Mouse (Mus musculus) hindlimb bud, embryonic 11.5 days (tissue): ENCODE data around the gene Cd4.

ENCODE experiments used
- DNase-seq: peaks from one replicate; pipeline ENCODE4 v3.0.0-alpha.2; 2012; ENCODE audit warnings: low read depth, low spot score; ENCODE audit errors: extremely low spot score

The Cd4 gene

DNA sequence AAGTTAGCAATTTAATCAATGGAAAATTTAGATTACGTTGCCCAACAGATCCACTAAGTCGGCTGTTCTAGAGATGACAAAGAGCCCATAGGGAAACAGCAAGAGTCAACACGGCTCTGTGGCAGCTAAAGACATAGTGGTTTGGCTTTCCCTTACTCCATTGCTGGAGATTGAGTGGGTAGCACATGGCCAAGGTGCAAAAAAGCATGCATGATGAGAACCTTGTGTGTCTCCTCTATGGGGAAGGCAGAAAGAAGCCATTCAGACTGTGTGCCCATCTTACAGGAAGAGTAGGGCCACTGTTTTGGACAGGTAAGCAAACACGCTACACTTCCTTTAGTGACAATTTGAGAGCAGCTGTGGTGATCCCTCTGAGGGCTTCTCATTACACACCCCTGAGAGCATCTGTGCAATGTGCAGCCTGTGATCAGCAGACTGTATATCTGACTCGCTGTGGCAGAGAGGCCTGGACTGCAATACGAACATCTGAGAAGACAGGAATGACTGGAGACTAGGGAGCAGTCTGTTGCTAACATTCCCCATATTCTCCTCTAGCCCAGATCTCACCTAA lies 619 bp upstream of the Cd4 start:
- no peak for DNase-seq

- DNase-seq = no peak
Measured at GRCm38 (mm10) chr6:124885956-124886381, 2.1 kb downstream of the Cd4 start.

DNA sequence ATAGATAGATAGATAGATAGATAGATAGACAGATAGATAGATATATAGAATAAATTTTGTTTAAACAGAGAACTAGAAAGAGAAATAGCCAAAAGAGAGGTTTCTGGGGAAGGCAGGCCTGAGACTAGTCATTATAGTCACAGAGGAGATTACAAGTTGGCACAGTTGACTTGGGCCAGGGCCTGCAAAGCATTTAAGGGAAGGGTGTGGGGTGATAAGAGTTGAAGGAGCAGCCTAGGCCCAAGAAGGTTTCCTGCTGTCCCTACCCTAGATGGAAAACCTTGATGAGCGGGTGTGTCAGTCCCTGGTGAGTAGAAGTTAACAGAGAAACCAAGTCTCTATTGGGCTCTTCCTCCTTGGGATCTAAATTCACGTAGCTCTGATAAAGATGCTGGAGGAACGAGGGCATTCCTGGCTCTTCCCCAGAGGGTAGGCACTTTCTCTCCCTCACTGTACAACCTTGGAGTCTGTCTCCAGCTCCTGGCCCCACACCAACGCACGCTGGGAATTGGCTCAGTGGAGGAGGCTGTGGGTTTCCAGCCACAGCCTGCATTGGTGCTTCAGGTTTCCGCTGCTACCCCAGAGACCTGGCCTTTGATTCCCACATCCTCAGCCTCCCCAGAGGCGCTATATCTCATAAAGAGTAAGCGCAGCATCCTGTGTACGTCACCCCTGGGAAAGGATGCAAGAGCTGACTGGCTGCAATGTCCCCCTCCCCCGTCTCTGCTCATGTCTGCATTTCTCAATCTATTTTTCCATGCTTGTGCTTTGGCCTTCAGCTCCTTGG lies 3.1 kb downstream of the Cd4 start:
- no peak for DNase-seq

DNA sequence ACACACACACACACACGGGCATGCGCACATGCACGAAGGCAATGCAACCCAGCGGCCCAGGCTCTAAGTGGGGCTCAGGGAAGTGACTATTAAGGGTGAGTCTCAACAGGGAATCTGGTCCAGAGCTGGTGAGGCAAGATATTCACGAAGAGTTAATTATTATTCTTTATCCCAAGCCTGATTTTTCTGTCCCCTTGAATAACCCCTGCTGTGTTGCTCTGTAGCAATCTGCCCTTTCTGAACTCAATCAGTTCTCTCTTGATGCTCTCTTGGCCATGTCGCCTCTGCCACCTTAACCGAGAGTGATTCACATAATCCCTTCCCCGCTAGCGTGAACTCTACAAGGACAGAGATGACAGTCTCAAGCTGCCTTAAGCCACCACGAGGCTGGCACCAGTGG lies 4.7 kb downstream of the Cd4 start:
- DNase-seq = no peak

- no peak for DNase-seq
Measured at GRCm38 (mm10) chr6:124881821-124882220, 6.2 kb downstream of the Cd4 start.

DNA sequence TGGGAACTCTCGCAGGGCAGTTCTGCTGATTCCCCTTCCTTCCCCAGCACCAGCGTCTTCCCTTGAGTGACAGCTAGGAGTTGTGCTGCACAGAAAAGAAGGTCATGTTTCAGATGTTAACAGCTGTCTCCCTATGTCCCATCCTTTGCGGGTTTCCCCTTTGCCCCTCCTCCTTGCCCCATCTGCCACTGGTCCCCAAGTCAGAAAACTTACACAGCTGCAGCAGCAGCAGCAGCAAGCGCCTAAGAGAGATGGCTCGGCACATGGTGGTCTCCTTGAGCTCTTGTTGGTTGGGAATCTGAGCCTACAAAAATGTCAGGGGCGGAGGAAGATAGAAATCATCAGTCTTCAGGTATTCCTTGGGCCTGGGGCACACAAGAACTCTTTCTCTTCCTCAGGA lies 8.6 kb downstream of the Cd4 start:
- DNase-seq = no peak

DNA sequence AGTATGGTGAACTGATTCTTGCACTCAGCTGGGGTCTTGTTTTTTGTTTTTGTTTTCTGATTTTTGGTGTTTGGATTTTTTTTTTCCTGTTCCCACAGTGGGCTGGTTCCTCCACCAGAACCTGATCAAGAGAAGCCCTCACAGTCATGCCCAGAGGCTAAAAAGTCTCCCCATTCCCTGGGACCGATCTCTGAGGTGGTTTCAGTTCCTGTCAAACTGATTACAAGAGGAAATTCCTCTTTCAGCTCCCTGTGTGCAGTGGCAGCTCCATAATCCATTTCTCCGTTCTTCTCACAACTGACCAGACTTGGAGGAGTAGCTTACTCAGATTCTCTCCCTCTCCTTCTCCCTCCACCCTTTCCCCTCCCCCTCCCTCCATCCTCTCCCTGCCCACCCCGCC lies 13.7 kb downstream of the Cd4 start:
- no peak for DNase-seq

DNA sequence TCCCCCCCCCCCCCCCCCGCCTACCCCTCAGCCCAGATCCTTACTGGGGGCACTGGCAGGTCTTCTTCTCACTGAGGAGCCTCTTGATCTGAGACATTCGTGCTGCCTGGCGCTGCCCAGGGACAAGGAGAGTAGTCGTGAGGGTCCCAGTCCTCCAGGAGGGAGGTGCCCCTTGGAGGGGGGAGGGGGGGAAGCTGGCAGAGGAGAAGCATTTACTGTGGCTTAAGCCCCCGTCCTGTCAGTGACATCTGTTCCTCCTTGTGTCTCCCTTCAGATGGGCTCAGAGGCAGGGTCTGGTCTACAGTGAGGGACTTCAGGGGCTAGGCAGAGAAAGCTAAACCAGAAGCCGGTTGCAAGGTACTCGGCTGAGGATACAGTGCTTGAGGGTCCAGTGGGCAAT lies 21.5 kb downstream of the Cd4 start:
- no peak for DNase-seq

DNA sequence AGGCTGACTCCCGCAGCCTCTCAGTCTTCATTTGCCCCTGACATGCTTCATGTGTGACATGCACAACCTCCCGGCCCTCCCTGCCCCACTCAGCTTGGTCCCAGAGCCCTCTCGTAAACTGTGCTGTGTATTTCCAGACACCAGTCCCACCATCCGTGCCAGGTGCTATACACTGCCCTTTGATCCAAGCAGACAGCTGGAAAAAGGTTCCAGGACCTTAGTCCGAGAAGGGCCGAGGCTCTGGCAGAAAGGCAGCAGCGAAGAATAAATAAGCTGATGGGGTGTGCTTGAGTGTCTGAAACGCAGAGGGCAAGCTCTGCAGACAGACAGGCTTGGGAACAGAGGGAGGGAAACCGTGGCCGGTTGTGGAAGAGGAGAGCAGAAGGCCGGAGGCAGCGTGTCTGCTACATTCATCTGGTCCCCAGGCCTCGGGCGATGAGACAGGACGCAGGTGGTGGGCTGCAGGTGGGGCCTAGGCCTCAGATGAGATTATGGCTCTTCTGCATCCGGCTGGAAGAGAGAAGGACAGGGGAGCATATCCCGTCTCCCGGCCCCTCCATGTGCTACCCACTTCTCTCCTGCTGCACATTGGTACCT lies 22.2 kb downstream of the Cd4 start:
- no peak for DNase-seq

DNA sequence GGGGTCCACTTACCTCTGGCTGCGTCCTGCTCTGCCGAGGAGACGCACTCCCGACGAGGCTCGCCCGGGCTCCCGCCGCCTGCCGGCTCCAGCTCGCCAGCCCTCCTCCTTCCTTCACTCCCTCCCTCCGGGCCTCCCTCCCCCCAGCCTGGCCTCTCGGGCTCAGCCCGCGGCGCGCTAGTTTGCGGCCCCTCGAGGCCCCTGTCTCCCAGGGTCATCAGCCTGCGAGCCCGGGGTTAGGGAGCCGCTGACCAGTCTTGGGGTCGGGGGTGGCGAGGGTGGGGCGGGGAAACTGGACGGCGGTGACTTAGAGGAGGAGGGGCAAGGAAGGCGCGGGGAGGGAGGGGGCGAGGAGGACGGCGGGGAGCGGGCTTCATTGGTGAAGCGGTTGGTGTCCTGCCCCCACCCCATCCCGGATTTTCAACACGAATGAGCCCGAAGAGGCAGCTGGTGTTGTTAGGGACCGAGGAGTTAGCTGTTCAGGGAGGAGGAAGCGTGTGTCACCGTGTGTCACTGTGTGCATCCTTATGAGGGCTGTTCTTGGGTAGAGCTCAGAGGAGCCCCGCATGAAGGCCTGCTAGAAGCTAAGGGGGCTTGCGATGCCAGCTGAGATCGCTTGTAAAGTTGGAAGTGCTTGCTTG lies 24.2 kb downstream of the Cd4 start, which contains the start of gene Gpr162:
TSS of gene Gpr162 (minus strand) at position 326 of the 641 bp plus-strand sequence.
- no peak for DNase-seq

- no peak for DNase-seq
Measured at GRCm38 (mm10) chr6:124863125-124863657, 24.8 kb downstream of the Cd4 start.

DNA sequence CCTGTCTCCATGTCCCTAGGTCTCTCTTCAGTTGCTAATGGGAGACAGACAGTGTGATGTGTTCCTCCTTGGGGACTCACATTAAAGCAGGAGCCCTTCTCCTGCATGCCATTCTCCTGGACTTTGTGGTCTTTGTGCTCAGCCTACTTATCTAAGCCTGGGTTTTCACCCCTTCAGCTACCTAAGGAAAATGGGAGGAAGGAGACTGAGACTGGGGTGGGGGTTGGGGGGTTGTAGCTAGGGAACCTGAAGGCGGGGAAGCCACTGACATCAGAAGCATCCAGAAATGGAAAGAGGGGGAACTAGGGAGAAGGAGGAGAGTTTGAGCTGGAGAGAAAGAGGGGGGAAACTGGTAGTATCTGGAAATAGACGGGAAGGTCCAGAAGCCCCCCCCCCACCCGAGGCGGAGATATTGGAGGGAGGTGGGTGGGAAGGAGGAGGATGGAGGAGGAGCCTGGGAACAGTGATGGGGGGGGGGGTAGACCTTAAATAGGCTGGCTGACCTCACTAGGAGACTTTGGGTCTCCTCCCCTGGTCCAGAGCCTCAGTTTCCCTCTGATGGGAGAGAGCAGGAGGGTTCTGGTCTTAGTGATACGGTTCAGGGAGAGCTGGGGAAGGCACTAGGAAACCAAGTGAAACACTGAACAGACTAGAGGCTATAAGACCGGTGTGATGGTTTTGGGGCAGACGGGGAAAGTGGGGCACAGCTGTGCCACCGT lies 25.5 kb downstream of the Cd4 start:
- no peak for DNase-seq

DNA sequence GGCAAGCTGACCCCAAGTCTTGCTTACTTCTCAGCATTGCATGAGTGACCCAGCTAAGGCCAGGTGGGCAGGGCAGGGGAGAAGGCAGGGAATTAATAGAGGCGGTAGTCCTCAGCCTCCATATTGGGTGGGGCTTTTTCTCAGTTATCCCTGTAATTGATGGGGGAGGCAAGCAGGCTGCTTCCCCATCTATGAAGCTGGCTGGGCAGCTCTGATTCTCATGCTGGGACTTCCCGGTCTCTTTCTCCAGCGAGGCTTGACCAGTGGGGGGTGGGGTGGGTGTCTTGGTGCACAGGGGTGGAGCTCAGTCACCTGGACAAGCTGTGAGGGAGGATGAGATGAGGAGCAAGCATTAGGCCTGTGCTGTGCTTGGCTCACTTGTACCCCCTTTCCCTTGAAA lies 26.2 kb downstream of the Cd4 start:
- DNase-seq = no peak

DNA sequence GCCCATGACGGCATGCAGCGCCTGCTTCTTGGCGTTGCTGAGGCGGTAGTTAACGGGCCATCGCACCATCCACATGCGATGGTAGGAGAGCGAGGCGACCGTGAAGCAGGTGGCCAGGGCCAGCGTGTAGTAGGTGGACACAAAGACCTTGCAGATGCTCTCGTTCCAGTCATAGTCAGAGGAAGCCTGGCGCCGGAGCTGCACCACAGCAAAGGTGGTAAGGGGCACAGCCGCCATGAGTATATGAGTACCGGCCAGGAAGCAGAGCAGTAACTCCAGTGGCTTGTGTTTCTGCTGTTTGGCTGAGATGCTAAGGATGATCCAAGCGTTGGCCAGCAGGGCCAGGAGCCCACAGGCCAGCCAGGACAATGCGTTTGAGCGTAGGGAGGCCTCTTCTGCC lies 26.8 kb downstream of the Cd4 start:
- no peak for DNase-seq

- DNase-seq = no peak
Measured at GRCm38 (mm10) chr6:124860511-124860910, 27.5 kb downstream of the Cd4 start.

DNA sequence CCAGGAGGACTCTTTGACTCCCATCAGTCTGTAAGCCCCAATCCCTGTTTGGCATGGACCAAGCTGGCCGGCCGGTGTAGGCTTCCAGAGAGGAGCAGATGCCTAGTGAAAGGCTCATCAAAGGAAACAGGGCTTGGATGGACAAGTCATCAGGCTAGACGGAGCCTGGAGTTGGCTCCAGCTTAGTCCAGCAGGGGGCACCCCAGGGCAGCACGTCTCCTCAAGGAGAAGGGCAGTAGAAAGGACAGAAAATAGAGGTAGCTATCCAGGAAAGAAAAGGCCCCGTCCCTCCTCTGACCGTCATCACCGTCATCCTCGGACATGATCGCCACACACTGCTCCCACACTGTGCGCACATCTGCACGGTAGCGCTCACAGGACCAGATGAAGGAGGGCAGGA lies 28.3 kb downstream of the Cd4 start:
- no peak for DNase-seq

DNA sequence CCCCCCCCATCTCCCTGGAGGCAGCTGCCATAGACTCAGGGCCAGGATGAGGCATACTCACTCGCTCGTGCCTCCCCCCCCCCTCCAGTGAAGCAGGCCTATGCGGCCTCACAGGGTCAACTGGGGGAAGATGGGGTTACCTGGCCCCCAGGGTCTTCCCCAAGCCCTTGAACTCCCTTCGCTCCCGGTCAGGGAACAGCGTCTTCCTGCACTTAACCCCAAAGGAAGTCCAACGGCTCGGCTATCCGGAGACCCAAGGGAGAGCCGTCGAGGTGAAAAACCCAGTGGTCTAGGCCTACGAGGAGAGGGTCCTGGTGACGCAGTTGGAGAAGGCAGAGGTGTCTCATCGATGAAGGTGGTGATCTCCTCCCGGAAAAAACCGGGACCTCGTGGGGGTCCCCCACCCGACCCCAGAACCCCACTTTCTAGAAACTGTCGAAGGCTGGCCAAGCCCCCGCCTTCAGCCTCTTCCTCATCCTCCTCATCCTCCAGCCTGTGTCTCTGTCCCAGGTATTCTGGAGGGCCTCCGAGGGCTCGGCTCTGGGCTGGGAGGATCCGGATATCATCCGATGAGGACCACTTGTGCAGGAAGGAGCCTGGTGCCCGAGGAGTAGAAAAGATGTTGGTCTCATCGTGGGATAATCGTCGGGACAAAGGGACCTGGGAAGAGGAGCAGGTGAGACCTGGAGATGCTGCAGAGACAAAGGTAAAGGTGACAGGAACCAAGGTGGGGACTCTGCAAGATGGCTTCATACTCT lies 29.3 kb downstream of the Cd4 start:
- DNase-seq = no peak

- DNase-seq = no peak
Measured at GRCm38 (mm10) chr6:124857840-124858530, 30.0 kb downstream of the Cd4 start.
